Mouse (Mus musculus) C2C12 (cell line): ENCODE data around the gene Tmem254a. TPM values are rescaled to one million over a fixed set of nuclear protein-coding genes. Genes with fewer than 3 reads are reported as not detected.
"Not testable (repeated sequence)": the region's sequence is repeated elsewhere in the genome, so short reads cannot be mapped to it uniquely, and the experiment has no call there.

Experiments used
- H3K27me3 ChIP-seq: one replicate; pipeline ENCODE4 v1.6.1; 2011; ENCODE audit not compliant: control insufficient read depth, insufficient read depth, insufficient read length
- H3K36me3 ChIP-seq: one replicate; pipeline ENCODE4 v1.6.1; 2011; ENCODE audit not compliant: control insufficient read depth, insufficient read depth
- H3K4me3 ChIP-seq: one replicate; pipeline ENCODE4 v1.5.1; 2011; ENCODE audit warnings: mild to moderate bottlenecking, control low read depth; ENCODE audit not compliant: poor library complexity, insufficient read depth, severe bottlenecking
- H3K79me2 ChIP-seq: one replicate; pipeline ENCODE4 v1.6.1; 2011; ENCODE audit not compliant: control insufficient read depth, insufficient read depth
- H3K79me3 ChIP-seq: one replicate; pipeline ENCODE4 v1.6.1; 2011; ENCODE audit warnings: low read depth, control low read depth
- H3ac ChIP-seq: one replicate; pipeline ENCODE3; 2011; ENCODE audit warnings: low read depth; ENCODE audit not compliant: control insufficient read depth, insufficient read length
- long read RNA-seq, 2 experiments: library from polyadenylated mRNA; unstranded; transcript quantifications; one replicate each; pipeline ENCODE4 v2.0.0; 2019 to 2020
- polyA plus RNA-seq: library from polyadenylated mRNA; unstranded; fragments of >200 nt; fragmentation: generic; extraction: Trizol; gene quantifications from one replicate; pipeline ENCODE4 v1.2.1, GENCODE M21; 2012; ENCODE audit warnings: missing spikeins

Tmem254a gene
- 0.56 TPM for polyA plus RNA-seq
- long read RNA-seq, experiment 1, partial matches to known transcripts: 0 of 4 reads
- long read RNA-seq, experiment 1, other reads (novel, unspliced or antisense): 0 of 4 reads
- long read RNA-seq, experiment 2, partial matches to known transcripts: 0 of 2 reads
- long read RNA-seq, experiment 2, other reads (novel, unspliced or antisense): 0 of 2 reads

DNA sequence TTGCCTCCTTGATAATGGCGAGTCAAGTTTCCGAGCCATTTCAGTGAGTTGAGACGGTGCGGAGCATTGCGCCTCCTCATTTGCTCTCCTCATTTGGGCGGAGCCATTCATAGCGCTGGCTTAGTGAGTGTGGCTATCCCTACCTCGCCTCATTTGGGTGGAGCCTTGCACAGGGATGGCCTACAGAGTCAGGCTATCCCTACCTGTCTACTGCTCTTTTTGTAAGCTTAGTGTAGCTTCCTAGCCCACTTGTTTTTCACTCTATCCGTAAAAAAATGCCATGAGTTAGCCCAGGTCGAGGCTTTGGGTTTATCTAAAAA, at the start of gene Tmem254a:
Gene Tmem254a, minus strand, starts transcription at position 111 of the 320 bp plus-strand sequence.
- H3ac ChIP-seq, H3K79me3 ChIP-seq, H3K4me3 ChIP-seq, H3K36me3 ChIP-seq, H3K79me2 ChIP-seq, H3K27me3 ChIP-seq: not testable (repeated sequence)

DNA sequence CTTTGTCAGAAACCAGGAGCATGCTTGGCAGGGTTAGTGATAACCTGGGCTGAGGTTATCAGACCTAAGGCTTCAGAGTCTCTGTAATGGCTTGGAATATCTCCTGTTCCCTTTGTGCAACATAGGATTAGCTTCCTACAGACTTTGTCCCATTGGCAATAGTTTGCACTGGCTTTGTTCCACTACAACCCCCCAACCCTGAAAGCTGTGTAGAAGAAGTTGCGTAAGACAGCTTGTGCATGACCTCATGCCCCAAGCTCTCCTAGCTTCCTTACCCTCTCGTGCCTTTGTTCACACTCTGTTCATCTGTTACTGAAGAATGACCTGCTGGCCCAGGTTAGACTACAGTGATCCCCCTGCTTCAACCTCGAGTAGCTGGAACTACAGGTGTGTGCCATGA, 30.4 kb upstream of the Tmem254a start:
- not testable (repeated sequence) for H3K79me2 ChIP-seq, H3K36me3 ChIP-seq, H3K79me3 ChIP-seq, H3K27me3 ChIP-seq, H3K4me3 ChIP-seq, H3ac ChIP-seq

DNA sequence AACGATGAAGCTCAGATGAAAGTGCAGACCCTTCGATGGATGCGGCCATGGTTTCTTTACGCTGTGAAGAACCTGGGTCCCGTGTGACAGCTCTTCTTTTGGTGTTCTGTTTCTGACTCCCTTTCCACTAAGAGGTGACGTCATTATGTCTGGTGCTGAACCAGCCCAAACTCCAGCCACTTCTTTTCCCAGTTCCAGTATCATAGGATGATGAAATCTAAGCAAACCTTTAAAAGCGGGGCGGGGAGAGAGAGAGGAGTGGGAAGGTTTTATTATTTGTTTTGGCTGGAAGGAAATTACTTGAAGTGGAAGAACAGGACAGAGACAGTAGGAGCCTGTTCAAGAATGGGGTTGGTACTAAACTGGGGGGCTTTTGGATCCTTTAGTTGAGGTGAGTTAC, 10.5 kb upstream of the Tmem254a start, which contains the start of gene Cphx1:
Gene Cphx1, plus strand, starts transcription at position 301 of the 400 bp plus-strand sequence.
- H3ac ChIP-seq, H3K79me3 ChIP-seq, H3K36me3 ChIP-seq, H3K79me2 ChIP-seq, H3K27me3 ChIP-seq, H3K4me3 ChIP-seq: not testable (repeated sequence)

- H3K79me3 ChIP-seq, H3K4me3 ChIP-seq, H3K79me2 ChIP-seq, H3ac ChIP-seq, H3K27me3 ChIP-seq, H3K36me3 ChIP-seq: not testable (repeated sequence)
Measured at GRCm38 (mm10) chr14:25936867-25937630, 9.6 kb upstream of the Tmem254a start.

GRCm38 (mm10) chr14:25926814-25927561, 484 bp downstream of the Tmem254a start:
- not testable (repeated sequence) for H3K36me3 ChIP-seq, H3K79me2 ChIP-seq, H3K27me3 ChIP-seq, H3ac ChIP-seq, H3K4me3 ChIP-seq, H3K79me3 ChIP-seq

GRCm38 (mm10) chr14:25918427-25919170, 8.9 kb downstream of the Tmem254a start:
- not testable (repeated sequence) for H3ac ChIP-seq, H3K27me3 ChIP-seq, H3K36me3 ChIP-seq, H3K79me3 ChIP-seq, H3K79me2 ChIP-seq, H3K4me3 ChIP-seq

GRCm38 (mm10) chr14:25908976-25909375, 18.5 kb downstream of the Tmem254a start:
- H3K4me3 ChIP-seq, H3ac ChIP-seq, H3K79me2 ChIP-seq, H3K27me3 ChIP-seq, H3K36me3 ChIP-seq, H3K79me3 ChIP-seq: not testable (repeated sequence)

DNA sequence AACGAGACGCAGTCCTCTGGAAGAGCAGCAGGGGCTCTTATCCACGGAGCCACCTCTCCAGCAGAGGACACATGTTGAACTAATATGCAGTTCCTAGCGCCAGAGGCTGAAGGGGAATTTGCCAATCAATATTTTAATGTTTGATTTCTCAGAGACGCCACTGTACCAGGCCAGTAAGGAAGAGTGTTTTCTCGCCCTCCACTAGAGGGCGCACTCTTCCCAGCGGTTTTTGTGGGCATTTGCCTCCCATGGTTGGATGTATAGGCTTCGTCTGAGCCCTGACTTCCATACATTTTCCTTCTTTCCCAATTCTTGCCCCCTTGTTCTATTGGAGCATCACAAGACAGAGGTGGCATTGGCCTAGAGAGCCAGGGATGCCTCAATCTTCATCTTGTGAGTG, 20.2 kb downstream of the Tmem254a start:
- not testable (repeated sequence) for H3K36me3 ChIP-seq, H3ac ChIP-seq, H3K27me3 ChIP-seq, H3K4me3 ChIP-seq, H3K79me3 ChIP-seq, H3K79me2 ChIP-seq

GRCm38 (mm10) chr14:25905243-25905642, 22.2 kb downstream of the Tmem254a start:
- H3K4me3 ChIP-seq, H3K79me3 ChIP-seq, H3K79me2 ChIP-seq: not testable (repeated sequence)

DNA sequence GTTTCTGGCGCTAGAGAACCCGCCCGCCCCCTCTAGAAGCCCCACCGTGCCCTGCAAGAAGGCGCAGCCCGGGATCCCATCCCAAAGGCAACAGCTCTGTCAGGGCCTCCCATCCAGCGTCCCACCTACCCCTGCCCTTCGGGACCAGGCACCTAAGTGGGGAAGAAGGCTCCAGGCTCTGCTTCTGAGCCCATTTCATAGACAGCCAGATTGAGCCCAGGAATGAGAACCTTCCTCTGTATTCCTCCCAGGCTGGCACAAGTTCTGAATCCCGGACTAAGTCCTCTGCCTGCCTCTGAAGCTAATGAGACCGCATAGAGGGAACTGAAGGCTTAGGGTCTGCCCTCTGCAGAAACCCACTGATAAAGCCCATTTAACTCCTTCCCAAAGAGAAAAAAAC, 24.5 kb downstream of the Tmem254a start, which contains the start of gene Plac9a:
Gene Plac9a, minus strand, starts transcription at position 101 of the 400 bp plus-strand sequence.
- not testable (repeated sequence) for H3K36me3 ChIP-seq, H3K27me3 ChIP-seq, H3ac ChIP-seq, H3K79me3 ChIP-seq, H3K4me3 ChIP-seq, H3K79me2 ChIP-seq

More at GRCm38 (mm10) chr14:25905243-25905642, 22.2 kb downstream of the Tmem254a start:
- not testable (repeated sequence) for H3ac ChIP-seq, H3K36me3 ChIP-seq, H3K27me3 ChIP-seq

GRCm38 (mm10) chr14:25895686-25896085, 31.8 kb downstream of the Tmem254a start:
- H3K79me3 ChIP-seq, H3K36me3 ChIP-seq, H3ac ChIP-seq, H3K4me3 ChIP-seq, H3K79me2 ChIP-seq, H3K27me3 ChIP-seq: not testable (repeated sequence)
